Mouse (Mus musculus) adipocyte (in vitro differentiated cells): Measurements from ENCODE around the gene Nom1.

Experiments used
- DNase-seq: peaks from one replicate; pipeline ENCODE4 v3.0.0-alpha.2; 2016; ENCODE audit warnings: low spot score

Gene Nom1

DNA sequence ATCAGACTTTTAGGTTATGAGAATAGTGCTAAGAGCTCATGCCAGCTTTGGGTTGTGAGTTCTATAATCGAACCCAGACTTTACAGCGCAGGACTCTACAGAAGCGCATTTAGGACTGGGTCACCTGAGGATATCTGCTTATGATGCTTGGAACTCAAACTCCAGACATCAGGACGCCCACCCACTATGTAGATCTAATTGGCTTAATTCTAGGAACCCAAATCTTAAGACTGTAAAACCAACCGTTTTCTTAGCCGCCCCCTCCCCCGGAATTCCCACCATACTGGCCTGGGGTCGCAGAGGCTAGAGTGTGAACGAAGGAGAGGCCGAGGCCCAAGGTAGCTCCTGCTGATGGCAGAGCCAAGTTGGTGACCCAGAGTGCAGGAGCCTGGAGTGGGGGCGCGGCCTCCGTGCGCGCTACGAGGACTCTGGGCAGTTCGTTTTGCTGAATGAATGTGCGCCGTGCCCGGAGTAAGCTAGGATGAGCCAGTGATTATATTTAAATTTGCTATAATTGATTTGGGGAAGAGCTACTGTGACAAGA lies 36.5 kb downstream of the Nom1 start:
- DNase-seq = no peak

DNA sequence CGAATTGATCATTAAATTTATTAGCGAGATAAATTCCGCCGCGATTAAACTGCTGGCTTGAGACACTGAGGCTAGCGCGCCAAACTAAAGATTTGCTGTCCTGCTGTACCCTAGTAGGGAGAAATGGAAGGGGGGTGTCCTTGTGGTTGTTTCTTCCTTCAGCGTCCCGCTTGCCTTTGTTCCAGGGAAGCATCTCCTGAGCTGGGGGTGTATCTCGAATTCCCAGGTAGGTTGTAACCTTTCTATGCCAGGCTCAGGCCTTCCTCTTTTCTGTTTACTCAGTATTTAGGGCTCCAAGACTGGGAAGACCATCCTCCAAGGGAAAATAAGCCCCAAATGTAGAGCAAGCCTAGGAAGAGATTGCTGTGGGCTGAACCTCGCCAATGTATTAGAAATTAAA lies 36.9 kb downstream of the Nom1 start:
- DNase-seq = no peak

DNA sequence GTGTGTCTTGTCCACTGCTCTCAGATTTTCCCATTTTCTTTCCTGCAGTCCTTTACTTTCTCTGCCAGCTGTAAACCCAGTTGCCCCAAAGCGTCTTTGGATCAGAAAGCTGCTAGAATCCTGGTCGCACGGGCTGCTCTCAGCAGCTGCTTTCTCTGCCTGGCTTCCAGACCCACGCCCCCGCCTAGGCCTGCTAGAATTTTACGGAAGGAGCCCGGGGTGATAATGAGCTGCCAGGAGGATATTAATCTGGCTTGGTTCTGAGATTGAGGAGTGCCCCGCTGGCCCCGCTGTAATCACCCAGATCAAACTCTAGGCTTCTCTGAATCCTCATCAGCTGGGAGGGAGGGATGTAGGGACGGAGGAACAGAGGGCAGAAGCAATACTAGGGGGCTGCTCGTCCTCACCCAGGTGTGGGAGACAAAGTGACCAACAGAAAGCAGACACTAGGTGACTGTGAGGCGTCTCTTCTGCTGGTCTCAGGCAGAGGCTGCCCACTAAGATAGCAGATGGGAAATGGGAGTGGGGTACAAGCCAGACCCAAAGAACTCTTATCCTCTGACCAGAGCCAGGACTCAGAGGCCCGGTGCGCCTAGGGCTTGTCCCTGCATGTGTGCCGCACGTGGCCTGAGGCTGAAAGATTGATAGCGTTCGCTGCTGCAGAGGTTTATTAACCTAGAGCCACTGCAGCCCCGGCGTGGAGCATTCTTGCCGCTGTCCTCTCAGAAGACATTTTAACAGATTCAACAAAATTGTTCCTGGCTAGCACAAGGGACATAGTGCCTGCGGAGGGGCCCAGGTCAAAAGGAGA lies 37.6 kb downstream of the Nom1 start:
- DNase-seq = no peak

DNA sequence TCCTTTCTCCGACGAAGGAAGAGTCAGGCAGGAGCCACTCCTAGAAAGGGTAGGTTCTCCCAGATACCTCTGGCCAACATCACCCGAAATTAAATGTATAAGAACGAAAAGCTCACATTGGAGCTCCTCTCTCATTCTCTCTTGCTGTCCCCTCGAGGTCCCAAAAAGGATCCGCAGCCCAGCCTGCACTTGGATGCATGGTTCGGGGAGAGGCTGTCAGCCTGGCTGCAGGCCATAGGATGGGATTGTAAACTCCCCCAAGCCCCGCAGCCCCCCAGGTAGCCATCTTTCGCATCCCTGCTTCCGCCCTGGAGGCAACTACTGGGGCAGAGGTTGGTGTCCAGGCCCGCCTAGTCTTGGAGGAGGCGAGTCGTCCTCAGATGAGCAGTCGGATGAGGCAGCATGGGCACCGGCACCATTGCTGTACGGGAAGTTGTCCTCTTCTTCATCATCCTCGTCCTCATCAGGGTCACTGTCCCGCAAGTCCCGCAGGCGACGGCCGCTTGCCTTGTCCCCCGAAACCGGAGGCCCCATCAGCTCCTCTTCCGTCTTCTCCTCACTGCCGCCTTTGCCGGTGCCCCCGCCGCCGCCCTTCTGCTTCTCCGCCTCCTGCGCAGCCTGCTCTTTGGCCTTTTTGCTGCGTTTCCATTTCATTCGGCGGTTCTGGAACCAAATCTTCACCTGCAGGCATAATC lies 39.2 kb downstream of the Nom1 start:
- no peak for DNase-seq

DNA sequence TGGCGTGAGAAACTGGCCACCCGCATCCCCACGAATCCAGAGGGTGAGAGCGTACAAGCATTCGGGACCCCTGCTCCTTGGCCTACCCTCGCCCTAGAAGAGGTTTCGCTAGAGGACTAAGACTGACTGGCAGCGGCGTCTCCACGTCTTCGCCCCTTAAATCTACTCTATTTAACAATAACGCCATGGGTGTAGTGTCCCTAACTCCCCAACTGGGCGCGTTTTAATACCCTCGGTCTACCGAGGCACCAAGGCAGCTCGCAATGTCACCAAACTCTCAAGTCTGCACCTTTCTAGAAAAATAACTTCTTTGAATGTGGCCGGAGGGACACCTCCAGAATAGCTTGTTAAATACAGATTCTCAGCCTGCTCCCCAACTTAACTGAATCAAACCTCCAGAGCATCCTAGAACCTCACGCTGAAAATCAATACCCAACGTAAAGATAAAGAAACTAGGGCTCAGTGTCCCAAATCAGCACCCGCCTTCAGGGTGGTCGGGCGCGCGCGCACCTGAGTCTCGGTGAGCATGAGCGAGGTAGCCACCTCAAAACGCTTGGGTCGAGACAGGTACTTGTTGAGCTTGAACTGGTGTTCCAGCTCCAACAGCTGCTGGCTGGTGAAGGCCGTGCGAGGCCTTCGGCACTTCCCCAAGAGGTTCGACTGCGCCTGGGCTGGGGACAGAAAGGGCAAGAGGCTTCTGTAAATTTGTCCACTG lies 39.9 kb downstream of the Nom1 start:
- no peak for DNase-seq

DNA sequence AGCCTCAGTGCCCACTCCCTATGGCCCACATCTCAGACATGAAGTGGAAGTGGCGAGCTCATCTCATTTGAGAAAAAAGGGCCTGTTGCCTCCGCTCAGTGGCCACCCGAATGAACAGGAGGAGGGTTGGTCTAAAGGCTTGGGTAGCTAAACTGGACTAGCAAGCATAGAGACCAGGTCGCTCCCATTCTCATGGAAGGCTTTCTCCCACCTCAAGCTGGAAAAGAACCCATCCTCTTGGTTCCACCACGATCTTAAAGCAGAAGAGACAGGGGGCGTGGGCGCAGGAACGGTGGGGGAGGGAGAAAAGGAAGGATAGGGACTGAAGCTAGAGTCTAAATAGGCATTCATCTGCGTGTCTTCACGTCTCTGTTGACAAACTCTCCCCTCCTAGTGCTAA lies 40.6 kb downstream of the Nom1 start:
- DNase-seq = no peak

DNA sequence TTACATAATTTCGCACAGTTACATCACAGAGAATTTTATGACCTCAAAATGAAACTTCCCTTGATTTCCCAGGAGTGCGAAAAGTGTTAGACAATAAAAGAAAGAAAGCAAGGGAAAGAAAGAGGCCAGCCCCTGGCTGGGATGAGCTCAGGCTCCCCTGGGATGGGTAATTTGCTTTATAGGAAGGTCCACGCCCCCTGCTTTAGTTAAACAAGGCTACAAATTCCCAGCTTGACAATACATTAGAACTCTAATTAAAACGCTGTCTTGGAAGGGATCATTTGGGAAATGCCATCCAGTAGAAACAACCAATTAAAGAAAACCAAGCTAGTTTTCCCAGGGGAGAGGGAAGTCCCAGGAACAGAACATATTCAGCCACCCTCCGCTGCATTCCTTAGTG lies 41.1 kb downstream of the Nom1 start:
- no peak for DNase-seq

DNA sequence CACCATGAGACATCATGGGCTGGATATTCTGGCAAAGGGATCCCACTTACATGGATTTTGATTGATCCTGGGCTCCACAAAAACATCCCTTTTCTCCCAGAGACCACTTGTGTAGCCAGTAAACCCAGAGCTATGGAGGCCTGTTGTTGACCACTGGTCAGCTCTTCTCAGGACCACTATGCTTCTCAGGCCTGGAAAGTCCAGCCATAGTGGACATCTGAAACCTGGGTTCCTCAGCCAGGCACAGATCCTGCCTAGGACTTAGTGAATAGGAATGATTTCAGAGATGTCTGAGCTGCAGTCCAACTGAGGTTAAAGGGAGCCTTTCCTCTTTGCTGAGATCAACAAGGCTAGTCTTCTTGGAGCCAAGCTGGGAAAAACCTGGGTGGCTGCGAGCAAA lies 41.6 kb downstream of the Nom1 start:
- DNase-seq = peak; percentile 13

DNA sequence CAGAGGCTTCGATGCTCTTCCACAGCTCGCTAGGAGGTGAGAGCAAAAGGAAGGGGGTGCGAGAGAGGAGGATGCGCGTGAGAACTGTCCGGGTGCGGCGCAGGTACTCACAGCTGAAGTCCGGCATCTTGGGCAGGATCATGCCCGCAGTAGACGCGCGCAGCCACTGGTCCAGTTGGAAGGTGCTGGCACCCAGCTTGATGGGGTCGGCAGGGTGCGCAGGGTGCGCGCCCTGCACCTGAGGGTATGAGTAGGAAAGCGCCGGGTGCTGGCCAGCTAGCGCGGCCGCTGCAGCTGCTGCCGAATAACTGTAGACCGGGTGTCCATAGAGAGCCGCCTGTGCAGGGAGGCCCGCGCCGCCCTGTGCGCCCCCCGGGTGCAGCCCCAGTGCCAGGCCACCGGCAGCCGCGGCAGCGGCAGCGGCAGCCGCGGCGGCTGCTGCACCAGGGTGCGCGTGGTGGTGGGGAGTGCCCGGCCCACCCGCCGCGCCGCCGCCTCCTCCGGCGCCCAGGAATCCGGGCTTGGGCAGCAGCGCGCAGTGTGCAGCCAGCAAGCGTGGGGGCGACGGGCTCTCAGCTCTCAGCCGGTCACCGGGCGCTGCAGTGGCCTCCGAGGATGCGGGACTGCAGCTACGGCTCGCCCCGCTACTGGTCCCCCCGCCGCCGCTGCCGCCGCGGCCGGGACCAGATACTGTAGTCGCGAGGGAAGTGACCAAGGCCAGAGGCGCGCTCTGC lies 43.2 kb downstream of the Nom1 start:
- DNase-seq = no peak

DNA sequence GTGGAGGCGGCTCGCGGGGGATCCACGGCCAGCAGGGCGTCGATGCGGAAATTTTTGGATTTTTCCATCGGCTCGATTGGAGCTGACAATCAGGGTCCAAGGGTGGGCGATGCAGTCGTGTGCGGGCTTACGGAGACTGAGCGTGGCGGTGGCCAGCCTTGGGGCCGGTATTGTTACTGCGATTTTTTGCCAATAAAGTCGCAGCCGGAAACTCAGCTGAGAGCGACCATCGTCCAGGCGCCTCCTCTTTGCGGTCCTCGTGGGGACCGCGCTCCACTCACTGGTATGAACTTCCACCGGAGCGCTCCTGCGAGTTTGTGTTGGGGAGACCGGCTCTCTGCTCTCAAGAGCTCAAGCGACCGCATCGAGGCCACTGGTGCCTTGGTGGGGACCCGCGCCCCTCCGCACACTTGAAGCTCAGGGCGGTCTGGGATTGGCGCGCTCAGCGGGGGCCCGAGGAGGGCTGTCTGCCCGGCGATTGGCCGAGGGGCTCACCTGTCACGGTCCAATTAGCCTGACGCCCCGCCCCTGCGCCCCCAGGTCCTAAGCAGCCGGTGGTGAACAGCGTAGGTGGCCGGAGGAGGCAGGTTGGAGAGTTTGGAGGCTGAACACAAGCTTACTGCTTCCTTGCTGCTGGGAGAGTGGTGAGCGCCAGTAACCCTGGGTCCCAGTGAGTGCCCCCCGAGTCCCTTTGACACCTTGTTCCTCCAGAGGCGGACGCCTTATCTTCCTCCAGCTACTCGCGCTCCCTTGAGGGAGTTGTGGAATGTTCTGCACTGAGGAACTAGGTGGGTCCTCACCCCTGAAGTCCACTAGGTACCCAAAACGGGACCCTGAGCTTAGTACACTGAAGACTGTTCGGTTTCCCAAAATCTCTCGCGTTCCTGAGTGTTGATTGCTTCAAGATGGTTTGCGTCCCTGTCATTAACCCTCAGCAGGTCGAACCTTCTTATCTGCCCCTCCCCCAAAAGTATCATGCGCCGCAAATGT lies 44.0 kb downstream of the Nom1 start, which contains the start of gene Mnx1:
TSS of gene Mnx1 (minus strand) at position 263 of the 990 bp plus-strand sequence.
- no peak for DNase-seq

DNA sequence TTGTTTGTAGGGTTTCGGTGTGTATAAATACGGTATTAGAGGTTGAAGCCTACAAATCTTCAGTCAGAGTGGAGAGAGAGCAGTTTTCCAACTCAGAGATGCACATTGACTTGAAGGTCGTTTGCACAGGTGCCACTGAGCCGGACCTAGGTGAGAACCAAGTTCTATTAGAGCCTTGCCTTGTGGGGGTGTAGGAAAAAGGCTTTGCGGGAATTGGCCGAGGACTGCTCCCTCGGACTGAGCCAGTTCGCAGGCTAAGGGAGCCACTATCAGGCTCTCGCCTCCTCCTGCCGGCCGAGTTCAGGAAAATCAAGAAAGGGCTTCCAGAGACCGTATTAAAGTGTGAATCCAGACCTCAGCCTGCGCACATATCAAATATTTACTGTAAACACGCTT lies 44.7 kb downstream of the Nom1 start:
- DNase-seq = no peak

DNA sequence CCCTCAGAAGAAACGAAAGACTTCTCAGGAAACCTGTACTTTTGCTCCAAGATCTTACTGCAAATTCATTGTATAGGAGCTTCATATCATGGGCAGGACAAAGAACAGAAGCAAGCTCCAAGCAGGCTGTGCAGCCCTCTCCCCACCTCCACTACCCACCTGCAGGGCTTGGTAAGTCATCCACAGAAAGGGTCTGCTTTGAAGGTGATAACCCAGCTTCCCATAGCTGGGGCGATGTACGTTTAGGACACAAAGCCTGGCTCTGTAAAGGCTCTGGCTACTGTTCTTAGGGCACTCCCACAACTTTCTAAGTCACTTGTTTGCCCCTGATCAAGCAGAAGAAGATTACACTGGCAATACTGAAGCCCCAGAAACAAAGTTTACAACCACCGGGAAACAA lies 49.3 kb downstream of the Nom1 start:
- no peak for DNase-seq

DNA sequence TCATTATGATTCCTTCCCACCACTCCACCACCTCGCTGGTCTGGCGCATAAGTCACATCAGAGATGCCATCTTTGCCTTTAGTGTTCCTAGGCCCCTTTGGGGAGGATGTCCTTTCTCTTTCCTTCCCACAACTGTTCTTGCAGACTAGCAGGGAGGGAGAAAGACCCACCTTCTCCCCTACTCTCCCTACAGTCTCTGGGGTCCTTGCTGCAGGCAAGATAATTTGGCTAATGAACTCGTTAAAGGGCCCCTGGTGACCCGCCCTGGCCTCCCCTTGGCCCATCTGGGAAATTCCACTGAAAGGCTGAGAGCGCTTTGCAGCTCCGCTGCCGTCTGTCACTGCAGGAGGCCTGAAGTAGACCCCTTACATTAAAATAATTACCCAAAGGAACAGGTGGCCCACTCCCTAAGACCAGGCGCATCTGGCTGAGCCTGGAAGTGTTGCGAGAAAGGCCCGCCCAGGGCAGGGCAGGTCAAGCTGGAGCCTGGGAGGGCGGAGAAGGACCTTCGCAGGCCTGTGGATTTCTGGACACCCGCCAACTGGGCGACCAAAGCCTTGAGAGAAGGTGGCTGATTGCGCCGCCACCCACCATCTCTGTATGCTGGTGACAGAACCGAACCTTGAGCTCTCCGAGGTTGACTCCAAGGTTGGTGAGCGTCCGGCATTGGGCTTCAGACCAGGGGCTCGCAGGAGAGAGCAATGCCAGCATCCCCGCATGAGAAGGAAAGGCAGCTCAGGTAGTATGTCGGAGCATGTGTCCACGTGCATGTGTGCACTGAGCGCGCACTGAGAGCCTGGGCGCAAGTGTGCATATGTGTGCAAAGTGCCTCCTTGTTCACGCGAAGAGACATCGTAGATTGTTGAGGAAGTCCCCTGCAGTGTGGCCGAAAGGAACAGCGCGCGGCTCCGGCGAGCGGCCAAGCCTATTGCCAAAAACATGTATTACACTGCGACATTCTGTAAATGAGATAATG lies 50.8 kb downstream of the Nom1 start:
- DNase-seq = no peak

DNA sequence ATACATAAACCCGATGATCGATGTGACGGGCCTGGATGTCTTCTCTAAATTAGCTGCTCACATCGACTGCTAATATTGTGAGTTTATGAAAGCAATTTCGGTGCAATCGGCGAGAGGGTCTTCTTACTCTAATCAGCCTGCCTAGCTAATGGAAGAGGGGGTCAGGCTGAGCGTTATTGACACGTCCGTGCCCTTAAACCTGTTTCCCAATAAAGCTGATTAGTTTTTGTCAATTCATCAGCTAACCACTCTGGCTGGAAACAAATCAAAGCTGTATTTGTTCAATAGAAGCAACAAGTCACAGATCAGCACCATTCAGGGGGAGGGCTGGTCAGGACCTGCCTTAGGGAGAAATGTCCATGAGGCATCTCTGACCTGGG lies 51.5 kb downstream of the Nom1 start:
- no peak for DNase-seq

DNA sequence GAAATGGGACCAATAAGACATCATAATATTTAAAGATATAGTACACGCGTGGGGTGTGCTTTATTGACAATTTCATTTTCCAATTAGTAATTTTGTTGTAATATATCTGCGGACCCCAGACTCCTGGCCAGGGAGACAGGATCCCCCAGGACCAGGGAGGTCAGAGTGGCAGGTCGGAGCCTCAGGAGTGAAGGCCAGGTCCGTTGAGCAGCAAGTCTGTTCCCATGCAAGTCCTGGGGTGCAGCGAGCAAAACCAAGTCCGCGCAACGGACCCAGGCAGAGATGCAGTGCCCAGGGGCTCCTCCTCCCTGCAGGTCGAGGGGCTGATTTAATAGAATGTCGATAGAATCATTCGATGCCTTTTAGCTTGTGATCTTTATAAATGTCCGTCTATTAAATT lies 52.9 kb downstream of the Nom1 start:
- DNase-seq = no peak

DNA sequence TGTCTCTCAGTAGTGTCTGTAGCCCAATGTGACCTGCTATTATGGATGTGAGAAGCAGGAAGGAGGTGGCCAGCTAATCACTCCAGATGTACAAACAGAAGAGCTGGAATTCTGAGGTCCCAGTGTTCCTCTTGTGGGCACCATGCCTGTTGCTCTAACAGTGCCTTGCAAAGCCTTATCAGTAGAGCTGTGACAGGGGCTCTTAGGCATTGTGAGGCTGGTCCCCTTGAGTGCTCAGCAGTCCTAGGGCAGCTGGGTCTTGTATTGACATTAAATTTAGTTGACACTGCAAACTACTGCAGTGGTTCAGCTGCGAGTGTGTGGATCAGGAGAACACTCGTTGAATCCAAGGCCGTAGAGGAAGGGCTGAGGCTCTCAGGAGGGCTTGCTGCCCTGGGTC lies 72.5 kb downstream of the Nom1 start:
- no peak for DNase-seq
